Mouse (Mus musculus) forebrain, embryonic 11.5 days (tissue): Measurements from ENCODE around the gene Ccnyl1. TPM values are rescaled to one million over a fixed set of nuclear protein-coding genes. Genes with fewer than 3 reads are reported as not detected.

Experiments
- ATAC-seq: fragments of 200-750 bp; cut with Nextera tagmentation; replicated peaks from 2 replicates; pipeline ENCODE4 v1.8.0; 2017; ENCODE audit warnings: moderate TSS enrichment; ENCODE audit not compliant: low FRiP score
- DNase-seq: peaks from one replicate; pipeline ENCODE4 v3.0.0-alpha.2; 2017; ENCODE audit warnings: low spot score
- H3K27ac ChIP-seq: fragments of 300-500 bp; sonication (generic); 2 replicates; pipeline ENCODE4 v1.5.1; 2014; ENCODE audit warnings: low read depth, low read length
- H3K27me3 ChIP-seq: fragments of 300-500 bp; sonication (generic); 2 replicates; pipeline ENCODE4 v1.6.1; 2014; ENCODE audit warnings: mild to moderate bottlenecking, low read length, mixed read lengths; ENCODE audit not compliant: control insufficient read depth, insufficient read depth
- H3K36me3 ChIP-seq: fragments of 300-500 bp; sonication (generic); 2 replicates; pipeline ENCODE4 v1.6.1; 2014; ENCODE audit warnings: mild to moderate bottlenecking, low read length, moderate library complexity, mixed read lengths; ENCODE audit not compliant: control insufficient read depth, insufficient read depth
- H3K4me1 ChIP-seq: fragments of 300-500 bp; sonication (generic); replicated peaks from 2 replicates; pipeline ENCODE4 v1.6.1; 2014; ENCODE audit warnings: low read length, mixed read lengths; ENCODE audit not compliant: control insufficient read depth, insufficient read depth
- H3K4me2 ChIP-seq: fragments of 300-500 bp; sonication (generic); 2 replicates; pipeline ENCODE4 v1.6.1; 2014; ENCODE audit warnings: low read depth, mild to moderate bottlenecking, low read length, moderate library complexity, mixed read lengths; ENCODE audit not compliant: severe bottlenecking
- H3K4me3 ChIP-seq: fragments of 300-500 bp; sonication (generic); 2 replicates; pipeline ENCODE4 v1.5.1; 2014; ENCODE audit warnings: low read depth, low read length
- H3K9ac ChIP-seq: fragments of 300-500 bp; sonication (generic); 2 replicates; pipeline ENCODE4 v1.6.1; 2014; ENCODE audit warnings: low read length
- H3K9me3 ChIP-seq: fragments of 300-500 bp; sonication (generic); 2 replicates; pipeline ENCODE4 v1.6.1; 2016; ENCODE audit warnings: low read length, mixed read lengths; ENCODE audit not compliant: control insufficient read depth
- WGBS: fragments of 180-500 bp; shearing (Covaris S2); extraction: QIAGEN DNeasy Blood & Tissue Kit; methylation state at CpG from one replicate; pipeline ENCODE4 v1.1.7; 2014; 5-methylcytosine and 5-hydroxymethylcytosine counted together
- polyA plus RNA-seq: library from polyadenylated mRNA; unstranded; fragments of >200 nt; fragmentation: Nextera tagmentation; extraction: Ambion mirVana; gene quantifications from 2 replicates; pipeline ENCODE4 v1.2.1, GENCODE M21; 2014

Ccnyl1 gene
- polyA plus RNA-seq, 1 experiment from 2014 or later = 10.6 TPM

DNA sequence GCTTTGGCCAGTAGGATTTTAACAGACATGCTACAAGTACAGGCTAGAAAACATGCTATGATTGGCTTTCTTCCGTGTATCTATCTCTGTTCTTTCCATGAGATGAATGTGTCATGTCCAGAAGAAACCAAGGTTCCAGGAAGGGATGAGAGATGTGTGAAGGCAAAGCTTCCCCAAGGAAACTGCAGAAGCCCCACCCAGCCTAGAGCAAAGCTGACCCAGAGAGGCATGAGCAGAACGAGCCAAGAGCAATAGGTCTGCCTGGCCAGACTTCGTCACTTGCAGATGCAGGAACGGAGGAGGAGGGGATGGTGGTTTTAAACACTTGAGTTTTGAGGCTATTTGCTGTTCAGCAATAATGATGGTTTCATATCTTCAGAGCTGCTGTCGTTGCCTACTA lies 67.5 kb downstream of the Ccnyl1 start:
- Histone ChIP-seq H3K9me3 (no peaks in the 10 kb centered on the region), H3K27ac (no peak overlapping the region), H3K4me2 (no peak overlapping the region), H3K36me3 (no peaks in the 10 kb centered on the region), H3K9ac (no peak overlapping the region), H3K27me3 (no peaks in the 10 kb centered on the region), H3K4me1 (no peaks in the 10 kb centered on the region), H3K4me3 (no peak overlapping the region)
- 89% methylated on average over 5 of the region's 5 CpGs for WGBS
- ATAC-seq (no peak), DNase-seq (no peak)

DNA sequence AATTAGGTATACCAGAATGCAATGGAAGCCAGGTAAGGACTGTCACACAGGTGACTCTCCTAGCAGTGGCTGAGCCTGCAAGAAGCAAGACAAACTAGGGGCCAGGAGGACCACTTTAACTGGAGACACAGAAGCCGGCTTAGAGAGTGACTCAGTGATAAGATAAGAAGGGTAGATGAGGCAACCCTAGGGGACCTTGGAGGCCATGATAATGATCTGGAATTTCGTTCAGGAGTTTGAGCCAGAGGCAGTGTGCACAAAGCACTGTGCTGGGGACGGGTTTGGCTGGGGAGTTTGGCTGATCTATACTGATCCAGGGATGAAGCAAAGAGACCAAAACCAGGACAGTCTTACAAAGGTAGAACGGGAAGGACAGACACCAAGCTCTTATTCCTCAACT lies 71.4 kb downstream of the Ccnyl1 start:
- DNase-seq = no peak
- Histone ChIP-seq H3K9me3 (no peaks in the 10 kb centered on the region), H3K4me2 (no peak overlapping the region), H3K27me3 (no peaks in the 10 kb centered on the region), H3K36me3 (no peaks in the 10 kb centered on the region), H3K9ac (no peak overlapping the region), H3K4me1 (no peaks in the 10 kb centered on the region), H3K4me3 (no peak overlapping the region), H3K27ac (no peak overlapping the region)
- 80% methylated on average over 4 of the region's 4 CpGs for WGBS
- ATAC-seq = no peak

DNA sequence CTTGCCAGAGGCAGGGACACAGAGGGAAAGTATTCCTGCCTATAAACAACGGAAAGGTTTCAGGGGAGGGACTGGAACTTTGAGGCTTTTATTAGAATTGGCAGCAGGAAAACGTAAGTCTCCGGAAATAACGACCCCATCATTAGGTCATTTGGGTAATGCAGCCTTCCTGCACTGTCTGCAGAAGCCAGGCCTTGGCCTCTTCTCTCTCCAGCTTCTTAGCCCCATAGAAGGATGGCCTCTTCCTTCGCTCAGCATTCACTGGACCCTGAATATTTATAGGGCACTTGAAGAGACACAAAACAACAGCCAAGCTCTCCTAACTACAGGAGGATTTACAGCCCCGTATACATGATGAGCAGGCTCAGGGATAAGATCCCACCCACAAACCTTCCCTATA lies 79.9 kb downstream of the Ccnyl1 start:
- Histone ChIP-seq H3K4me3 (no peak overlapping the region), H3K4me2 (no peak overlapping the region), H3K27ac (no peak overlapping the region), H3K9me3 (no peaks in the 10 kb centered on the region), H3K9ac (no peak overlapping the region), H3K36me3 (no peaks in the 10 kb centered on the region), H3K4me1 (no peaks in the 10 kb centered on the region), H3K27me3 (peaks cover 2% of the 10 kb centered on the region; the same call in 1 of the 2 replicates)
- WGBS = 55% methylated on average over 6 of the region's 6 CpGs
- ATAC-seq (no peak), DNase-seq (no peak)

- 62% methylated on average over 4 of the region's 4 CpGs for WGBS
- Histone ChIP-seq H3K27me3 (peaks cover 14% of the 10 kb centered on the region), H3K4me3 (no peak overlapping the region), H3K4me2 (no peak overlapping the region), H3K27ac (no peak overlapping the region), H3K4me1 (no peaks in the 10 kb centered on the region), H3K36me3 (no peaks in the 10 kb centered on the region), H3K9ac (no peak overlapping the region), H3K9me3 (no peaks in the 10 kb centered on the region)
- ATAC-seq = no peak
- DNase-seq = no peak
Observed at GRCm38 (mm10) chr1:64773305-64773704, 83.0 kb downstream of the Ccnyl1 start.

Other genes with a start within 250 kb of the Ccnyl1 start
- 62.6 and 64.9 TPM in 2 replicates for gene Creb1, start 157.8 kb upstream of the Ccnyl1 start, polyA plus RNA-seq
- gene Mettl21a, start 73.2 kb upstream of the Ccnyl1 start, polyA plus RNA-seq = 20.8 and 22.8 TPM in 2 replicates
- gene Fzd5, start 47.3 kb downstream of the Ccnyl1 start, polyA plus RNA-seq = 0.95 and 1.0 TPM in 2 replicates